In genomic region chr4:87461181-87461912, GRCm38 (mm10) we compare ENCODE assay signal across 9 mouse cellular contexts.
DNase-seq lines count a peak whose midpoint lies in the region; ATAC-seq lines count a peak whose summit lies in the region.
"Had no signal": no experiment of that assay in that cellular context is flagged by ENCODE, and none has a peak within 500 bp of the region (broad histone marks: within the 10 kb centered on the region; RNA-seq: fewer than 3 reads in every experiment).

No protein-coding gene starts in this region.

- 27% methylated on average over 7 of the region's 7 CpGs for WGBS in lung, embryonic 15.5 days
- WGBS in embryonic facial prominence, embryonic 13.5 days, result 27% methylated on average over 7 of the region's 7 CpGs

- no peak for DNase-seq in lung, postnatal 14 days
- peak; percentile 34 to 48 for DNase-seq in layer of hippocampus, adult 8-10 months (ENCODE audit: low spot score in 2 of 2)
- DNase-seq in right cerebral cortex, postnatal 4 days, result peak; percentile 30
- DNase-seq in B cell, adult 2 months, result no peak
- no peak for DNase-seq in kidney, adult 8-10 months
- DNase-seq in thymus, postnatal 14 days, result no peak

- no peak overlapping the region for H3K9ac ChIP-seq in lung, embryonic 15.5 days
- H3K9ac ChIP-seq in embryonic facial prominence, embryonic 13.5 days, result no peak overlapping the region
- H3K9ac ChIP-seq: liver, embryonic 14.5 days had no signal

- peak overlapping the region; percentile 16; the same call in 1 of the 2 replicates for H3K4me2 ChIP-seq in lung, embryonic 15.5 days
- H3K4me2 ChIP-seq in embryonic facial prominence, embryonic 13.5 days, result no peak overlapping the region

- peak; percentile 80 for ATAC-seq in lung, embryonic 15.5 days (ENCODE audit: borderline replicate concordance, extremely low read depth, low FRiP score, low TSS enrichment)
- peak; percentile 80 for ATAC-seq in embryonic facial prominence, embryonic 13.5 days (ENCODE audit: insufficient number of reproducible peaks, insufficient read depth, low FRiP score, low TSS enrichment, low read depth)

- H3K4me3 ChIP-seq in lung, embryonic 15.5 days, result no peak overlapping the region
- H3K4me3 ChIP-seq in embryonic facial prominence, embryonic 13.5 days, result no peak overlapping the region

- no peaks in the 10 kb centered on the region for H3K27me3 ChIP-seq in lung, embryonic 15.5 days
- H3K27me3 ChIP-seq in embryonic facial prominence, embryonic 13.5 days, result no peaks in the 10 kb centered on the region

- peaks cover 16% of the 10 kb centered on the region for H3K4me1 ChIP-seq in lung, embryonic 15.5 days
- peaks cover 26% of the 10 kb centered on the region for H3K4me1 ChIP-seq in embryonic facial prominence, embryonic 13.5 days

- no peaks in the 10 kb centered on the region for H3K9me3 ChIP-seq in lung, embryonic 15.5 days
- H3K9me3 ChIP-seq in embryonic facial prominence, embryonic 13.5 days, result no peaks in the 10 kb centered on the region

- no peaks in the 10 kb centered on the region for H3K36me3 ChIP-seq in lung, embryonic 15.5 days
- no peaks in the 10 kb centered on the region for H3K36me3 ChIP-seq in embryonic facial prominence, embryonic 13.5 days

- no peak overlapping the region for H3K27ac ChIP-seq in lung, embryonic 15.5 days
- H3K27ac ChIP-seq in embryonic facial prominence, embryonic 13.5 days, result peak overlapping the region; percentile 39
- H3K27ac ChIP-seq: liver, embryonic 14.5 days had no signal

Comparison
In these comparisons a context has a peak if more than half of its experiments do, and no peak if none do; other contexts are left out.
1. DNase-seq: peak in layer of hippocampus, adult 8-10 months (2 of 2) and right cerebral cortex, postnatal 4 days (single experiment); none in lung, postnatal 14 days (single experiment), B cell, adult 2 months (0 of 2), kidney, adult 8-10 months (0 of 2) and thymus, postnatal 14 days (single experiment).